Mouse (Mus musculus): ENCODE measurements at regions not wholly inside any gene's neighbourhood (a gene's known extent, or its start where the extent isn't known, plus 50 kb on each side); places are given as distances from the start of the nearest gene placed in this dataset.

GRCm38 (mm10) chr11:31810011-31810786 is 61.8 kb upstream of the Cpeb4 start:
- TF ChIP-seq POLR2A (IDR thresholded peaks at IDR 0.05; ENCODE audit: insufficient read length, low read depth) (no peak), TCF12 (IDR thresholded peaks at IDR 0.05; ENCODE audit: insufficient read depth, poor library complexity, severe bottlenecking) (no peak), USF1 (IDR thresholded peaks at IDR 0.05; ENCODE audit: low read depth) (no peak), MAX (IDR thresholded peaks at IDR 0.05; ENCODE audit: low read depth) (no peak), MYOD1 (IDR thresholded peaks at IDR 0.05; ENCODE audit: control insufficient read depth in 1 of 3, insufficient read length in 2 of 3, low read depth in 2 of 3) (no peak), REST (IDR thresholded peaks at IDR 0.05; ENCODE audit: insufficient read depth, insufficient read length) (no peak), MYOG (IDR thresholded peaks at IDR 0.05; ENCODE audit: control insufficient read depth in 1 of 3, insufficient read depth in 1 of 3, insufficient read length in 2 of 3, low read depth in 2 of 3) (no peak), POLR2AphosphoS2 (IDR thresholded peaks at IDR 0.05; ENCODE audit: insufficient read length, low read depth) (no peak), SRF (IDR thresholded peaks at IDR 0.05; ENCODE audit: control insufficient read depth, insufficient read length, low read depth) (no peak), E2F4 (IDR thresholded peaks at IDR 0.05; ENCODE audit: insufficient read depth) (no peak), CEBPB (IDR thresholded peaks at IDR 0.05; ENCODE audit: insufficient read depth, poor library complexity, severe bottlenecking) (no peak)

Measured in myocyte (in vitro differentiated cells).